Mouse (Mus musculus) colon, adult 2 months (tissue): ENCODE data around the gene Hoxc9. TPM values are rescaled to one million over a fixed set of nuclear protein-coding genes. Genes with fewer than 3 reads are reported as not detected.

Source experiments
- polyA plus RNA-seq: library from polyadenylated mRNA; depleted of rRNA; stranded (reverse); fragments of >200 nt; gene quantifications from 2 replicates; pipeline ENCODE4 v1.2.3, GENCODE M21; 2012; rRNA removed

The Hoxc9 gene
- polyA plus RNA-seq: 0.14 and 0.15 TPM in 2 replicates

GRCm38 (mm10) chr15:102976171-102976570 lies at the start of gene Hoxc9:
TSS of gene Hoxc9 (plus strand) at chr15:102976439.

GRCm38 (mm10) chr15:102936279-102936972 lies 39.8 kb upstream of the Hoxc9 start, which contains the start of gene Hoxc12:
TSS of gene Hoxc12 (plus strand) at chr15:102936757.

GRCm38 (mm10) chr15:102954192-102955006 lies 21.8 kb upstream of the Hoxc9 start, which contains the start of gene Hoxc11:
TSS of gene Hoxc11 (plus strand) at chr15:102954427.

GRCm38 (mm10) chr15:102966776-102967311 lies 9.4 kb upstream of the Hoxc9 start, which contains the start of gene Hoxc10:
TSS of gene Hoxc10 (plus strand) at chr15:102966796.

GRCm38 (mm10) chr15:102967312-102967510 lies 9.0 kb upstream of the Hoxc9 start, which contains the start of gene Hoxc5:
TSS of gene Hoxc5 (plus strand) at chr15:102967443.

GRCm38 (mm10) chr15:102990461-102991397 lies 14.5 kb downstream of the Hoxc9 start, which contains the start of gene Hoxc8:
TSS of gene Hoxc8 (plus strand) at chr15:102990607.

GRCm38 (mm10) chr15:102997939-102998355 lies 21.7 kb downstream of the Hoxc9 start, which contains the start of gene Hoxc6:
TSS of gene Hoxc6 (plus strand) at chr15:102998257.

GRCm38 (mm10) chr15:103018636-103019035 lies 42.4 kb downstream of the Hoxc9 start, which contains the start of gene Hoxc4:
TSS of gene Hoxc4 (plus strand) at chr15:103018934.

Other genes with a start within 250 kb of the Hoxc9 start
- not detected in 2 replicates for gene Hoxc13, start 55.3 kb upstream of the Hoxc9 start, polyA plus RNA-seq
- gene Hoxc12, start 39.7 kb upstream of the Hoxc9 start, polyA plus RNA-seq: not detected in 2 replicates
- not detected in 2 replicates for gene Hoxc11, start 22.0 kb upstream of the Hoxc9 start, polyA plus RNA-seq
- 0.07 and 0.43 TPM in 2 replicates for gene Hoxc10, start 9.6 kb upstream of the Hoxc9 start, polyA plus RNA-seq
- 0.06 and 0.19 TPM in 2 replicates for gene Hoxc5, start 9.0 kb upstream of the Hoxc9 start, polyA plus RNA-seq
- 0.16 TPM in 1 of 2 replicates, not detected in the other for gene Hoxc8, start 14.2 kb downstream of the Hoxc9 start, polyA plus RNA-seq
- gene Hoxc6, start 21.8 kb downstream of the Hoxc9 start, polyA plus RNA-seq: 0.27 and 0.45 TPM in 2 replicates
- gene Hoxc4, start 42.5 kb downstream of the Hoxc9 start, polyA plus RNA-seq: 0.13 and 0.25 TPM in 2 replicates
- gene Smug1, start 190.7 kb downstream of the Hoxc9 start, polyA plus RNA-seq: 23.5 and 24.3 TPM in 2 replicates